Mouse (Mus musculus) common myeloid progenitor, adult 5-6 weeks (primary cell): ENCODE results near the gene Six3. TPM values are rescaled to one million over a fixed set of nuclear protein-coding genes. Genes with fewer than 3 reads are reported as not detected.

Source experiments
- ATAC-seq: replicated peaks from 2 replicates; pipeline ENCODE4 v1.8.0; 2016; ENCODE audit warnings: low read depth, mild to moderate bottlenecking, moderate TSS enrichment, inconsistent platforms; ENCODE audit not compliant: poor library complexity, severe bottlenecking
- total RNA-seq: library from RNA; stranded (forward); fragments of 200-1000, 187-1606 nt; gene quantifications from 2 replicates; pipeline ENCODE4 v1.2.3, GENCODE M21; 2017

Six3 gene
- total RNA-seq, 1 experiment from 2014 or later, result not detected

DNA sequence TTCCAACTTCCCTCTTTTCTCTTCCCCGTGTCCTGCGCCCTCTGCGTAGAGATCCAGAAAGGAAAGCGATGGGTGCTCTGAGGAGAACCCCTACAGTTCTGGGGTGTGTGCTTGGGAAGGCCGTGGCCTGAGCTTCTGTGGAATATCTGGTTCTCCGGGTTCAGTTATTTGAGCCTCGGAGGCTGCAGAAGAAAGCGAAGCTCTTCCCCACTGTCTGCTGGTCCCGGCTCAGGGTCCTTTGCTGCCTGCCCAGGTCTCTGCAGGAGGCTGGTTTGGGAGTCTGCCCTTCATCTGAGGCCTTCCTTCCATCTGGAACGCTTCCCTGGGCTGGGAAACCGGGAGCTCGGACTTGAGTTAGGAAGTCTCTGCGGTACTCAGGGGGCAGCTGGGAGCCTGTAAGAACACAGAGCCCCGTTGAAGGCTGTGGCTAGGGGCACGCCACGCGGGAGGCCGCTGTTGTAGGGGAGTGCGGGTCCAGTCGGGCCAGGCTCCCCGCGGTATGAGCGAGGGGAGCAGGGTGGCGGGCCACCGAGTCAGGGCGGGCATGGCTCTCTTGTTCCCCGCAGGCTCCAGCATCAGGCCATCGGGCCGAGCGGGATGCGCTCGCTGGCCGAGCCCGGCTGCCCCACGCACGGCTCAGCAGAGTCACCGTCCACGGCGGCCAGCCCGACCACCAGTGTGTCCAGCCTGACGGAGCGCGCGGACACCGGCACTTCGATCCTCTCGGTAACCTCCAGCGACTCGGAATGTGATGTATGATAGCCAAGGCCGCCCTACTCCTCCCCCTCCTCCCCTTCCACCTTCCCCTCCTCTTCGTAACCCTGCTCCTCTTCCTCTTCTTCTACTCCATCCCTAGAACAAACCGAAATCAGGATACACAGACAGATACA, 10.0 kb downstream of the Six3 start:
- ATAC-seq, result no peak

- ATAC-seq, result no peak
Observed at GRCm38 (mm10) chr17:85624051-85624420, 10.6 kb downstream of the Six3 start.

GRCm38 (mm10) chr17:85624981-85625940, 11.9 kb downstream of the Six3 start:
- ATAC-seq, result no peak

DNA sequence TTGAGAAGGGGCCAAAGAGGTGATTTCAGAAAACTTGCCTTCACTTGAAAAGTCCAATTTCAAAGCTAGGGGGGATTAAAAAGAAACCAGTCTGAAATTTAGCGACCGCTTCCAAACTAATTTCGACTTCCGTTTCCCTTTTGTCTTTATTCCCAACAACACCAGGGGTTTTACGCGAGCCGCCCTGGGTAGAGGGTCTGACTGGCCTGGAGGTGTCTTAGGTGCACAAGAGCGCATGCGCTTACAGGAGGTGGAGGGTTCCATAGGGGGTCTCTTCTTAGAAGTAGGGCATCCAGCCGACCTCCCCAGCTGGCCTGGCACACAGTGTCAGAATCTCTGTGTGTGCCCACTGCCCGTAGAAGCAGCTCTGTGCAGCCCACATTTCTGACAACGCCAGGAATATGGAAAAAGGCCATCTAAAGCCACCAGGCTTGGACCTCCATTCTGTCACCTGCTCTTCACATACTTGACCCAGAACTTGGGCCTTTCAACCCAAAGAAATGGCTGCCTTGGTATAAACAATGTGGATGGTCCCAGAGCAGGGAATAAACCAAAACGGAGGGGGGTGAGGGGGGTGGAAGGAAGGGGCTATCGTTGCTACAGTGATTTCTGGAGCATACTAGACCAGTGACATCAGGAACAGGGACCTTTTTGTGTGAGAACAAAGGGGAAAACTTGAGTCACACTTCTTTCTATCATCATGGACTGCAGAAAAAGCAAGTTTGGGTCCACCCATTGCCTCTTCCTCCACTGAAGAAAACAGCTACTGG, 12.9 kb downstream of the Six3 start:
- ATAC-seq, result no peak

- no peak for ATAC-seq
Observed at GRCm38 (mm10) chr17:85627751-85628150, 14.3 kb downstream of the Six3 start.

DNA sequence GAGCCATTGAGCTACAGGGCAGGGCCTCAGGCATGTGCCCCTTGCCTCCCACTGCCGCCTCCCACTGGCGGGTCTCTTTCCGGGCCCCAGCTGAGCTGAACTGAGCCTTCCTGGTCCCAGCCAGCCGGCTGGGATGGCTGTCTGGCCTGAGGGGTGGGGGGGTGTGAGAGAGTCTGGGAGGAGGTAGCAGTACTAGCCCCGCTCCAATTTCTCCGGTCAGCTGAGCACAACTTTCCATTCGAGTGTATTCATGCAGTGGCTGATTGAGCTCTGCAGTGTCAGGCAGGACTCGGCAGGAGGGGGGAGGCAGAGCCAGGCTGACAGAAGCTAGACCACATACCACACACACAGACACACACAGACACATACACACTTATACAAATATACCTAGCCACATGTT, 15.4 kb downstream of the Six3 start:
- ATAC-seq, result no peak

GRCm38 (mm10) chr17:85629396-85629795, 16.0 kb downstream of the Six3 start:
- no peak for ATAC-seq

DNA sequence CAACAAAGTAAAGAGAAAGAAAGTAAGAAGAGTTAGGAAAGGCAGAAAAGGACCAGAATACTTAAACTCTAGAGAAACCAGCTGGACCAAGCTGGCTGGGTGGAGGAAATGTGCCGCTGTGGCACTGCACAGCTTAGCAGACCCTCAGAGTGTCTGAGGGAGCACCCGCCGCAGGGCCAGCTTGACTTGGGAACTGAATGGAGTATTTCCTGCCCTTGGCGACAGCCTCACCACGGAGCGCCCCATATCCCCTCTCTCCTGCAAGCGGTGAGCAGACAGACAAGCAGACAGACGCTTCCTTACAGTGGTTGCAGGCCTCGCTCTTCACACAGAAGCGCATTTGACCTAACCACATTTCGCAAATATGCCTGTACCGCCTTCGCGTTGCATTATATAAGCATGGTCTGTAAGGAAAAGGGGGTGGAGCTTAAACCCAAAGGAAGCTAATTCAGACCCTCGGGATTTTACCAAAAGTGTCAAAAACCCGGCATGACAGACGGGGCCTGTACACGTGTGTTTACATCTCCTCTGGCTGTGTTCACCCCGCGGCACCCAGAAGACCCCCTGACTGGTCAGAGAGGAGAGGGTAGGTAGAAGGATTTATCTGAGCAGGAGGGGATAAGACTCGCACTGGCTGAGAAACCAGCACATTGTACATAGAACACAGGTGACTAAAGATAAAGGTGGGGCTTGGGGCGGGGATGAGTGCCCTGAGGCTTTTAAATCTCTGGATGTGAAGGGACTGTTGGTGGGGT, 17.1 kb downstream of the Six3 start:
- ATAC-seq, result no peak

GRCm38 (mm10) chr17:85631106-85631505, 17.7 kb downstream of the Six3 start:
- no peak for ATAC-seq

DNA sequence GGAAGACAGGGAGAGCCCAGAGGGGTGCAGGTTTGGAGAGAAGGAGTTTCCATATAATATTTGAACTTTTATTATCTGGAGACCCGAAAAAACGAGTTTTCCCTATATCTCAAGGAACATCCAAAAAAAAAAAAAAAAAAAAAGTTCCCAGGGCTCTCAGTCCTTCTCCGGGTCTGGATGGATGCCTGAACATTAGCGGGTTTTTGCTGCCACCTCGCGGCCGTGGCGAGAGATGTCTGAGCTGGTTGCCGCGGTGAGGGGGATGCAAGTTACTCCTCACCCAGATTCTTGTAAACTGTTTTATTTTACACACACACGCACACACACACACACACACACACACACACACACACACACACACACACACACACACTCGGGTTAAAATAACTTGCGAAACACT, 20.2 kb downstream of the Six3 start:
- peak; percentile 79 for ATAC-seq

DNA sequence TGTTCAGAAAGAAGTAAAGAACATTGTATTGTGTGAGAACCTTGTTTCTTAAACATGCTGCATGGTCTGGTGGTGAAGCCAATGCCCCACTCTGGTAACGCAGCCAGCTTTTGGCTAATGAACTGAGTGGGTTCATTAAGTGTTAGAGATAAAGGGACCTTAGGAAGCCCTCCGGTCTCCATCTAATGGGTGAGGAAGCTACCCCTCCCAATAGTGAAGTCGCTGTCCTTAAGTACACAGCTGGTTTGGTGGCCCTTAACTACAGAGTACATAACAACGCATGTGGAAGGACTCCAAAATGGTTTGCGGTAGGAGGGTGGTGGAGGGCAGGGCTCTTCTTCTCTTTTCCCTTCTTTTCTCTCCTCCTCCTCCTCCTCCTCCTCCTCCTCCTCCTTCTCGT, 24.5 kb downstream of the Six3 start:
- no peak for ATAC-seq

GRCm38 (mm10) chr17:85645312-85645711, 31.9 kb downstream of the Six3 start:
- ATAC-seq, result no peak

DNA sequence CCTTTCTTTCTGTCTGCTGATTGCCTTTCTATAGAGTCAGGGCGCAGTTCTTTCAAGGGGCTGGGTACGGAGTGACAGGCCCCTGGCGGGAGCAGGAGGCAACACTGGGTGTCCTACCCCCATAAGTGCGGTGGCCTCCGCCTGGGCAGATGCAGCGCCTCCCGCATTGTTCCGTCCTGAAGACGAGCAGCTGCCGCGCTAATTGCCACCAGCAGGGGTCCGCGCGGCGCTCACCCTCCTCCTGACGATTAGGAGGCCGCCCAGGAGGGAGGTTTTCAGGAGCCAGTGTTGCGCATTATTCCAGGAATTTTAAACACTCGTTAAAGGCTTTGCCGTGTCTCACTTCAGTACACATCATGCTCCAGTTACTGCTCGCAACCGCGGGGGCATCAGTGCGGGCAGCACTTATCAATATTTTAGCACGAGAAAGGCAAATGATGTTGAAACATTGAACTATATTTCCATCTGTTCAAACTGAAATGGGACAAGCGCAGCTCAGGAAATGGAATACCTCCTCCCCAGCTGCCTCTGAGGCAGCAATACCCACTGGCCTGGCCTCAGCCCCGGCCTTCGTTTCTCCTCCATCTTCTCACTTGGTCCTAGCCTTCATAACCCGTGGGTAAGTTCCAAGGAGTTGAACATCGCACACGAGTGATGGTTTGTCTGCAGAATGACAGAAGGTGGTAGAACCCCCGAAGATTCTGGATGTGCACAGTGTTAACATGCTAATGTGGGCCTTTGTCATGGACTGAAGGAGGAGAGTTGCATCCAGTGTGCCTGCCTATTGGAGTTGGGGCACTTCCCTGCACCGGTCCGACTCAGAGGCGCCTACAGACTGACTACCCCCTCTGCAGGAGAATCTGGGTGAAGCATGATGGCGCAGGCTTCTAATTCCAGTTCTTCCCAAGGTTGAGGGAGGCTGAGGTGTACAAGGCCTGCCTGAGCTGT, 32.6 kb downstream of the Six3 start:
- peak; percentile 91 for ATAC-seq

- ATAC-seq, result no peak
Observed at GRCm38 (mm10) chr17:85660016-85660415, 46.6 kb downstream of the Six3 start.

GRCm38 (mm10) chr17:85661521-85661920, 48.1 kb downstream of the Six3 start:
- ATAC-seq, result no peak

- no peak for ATAC-seq
Observed at GRCm38 (mm10) chr17:85664202-85664601, 50.8 kb downstream of the Six3 start.

DNA sequence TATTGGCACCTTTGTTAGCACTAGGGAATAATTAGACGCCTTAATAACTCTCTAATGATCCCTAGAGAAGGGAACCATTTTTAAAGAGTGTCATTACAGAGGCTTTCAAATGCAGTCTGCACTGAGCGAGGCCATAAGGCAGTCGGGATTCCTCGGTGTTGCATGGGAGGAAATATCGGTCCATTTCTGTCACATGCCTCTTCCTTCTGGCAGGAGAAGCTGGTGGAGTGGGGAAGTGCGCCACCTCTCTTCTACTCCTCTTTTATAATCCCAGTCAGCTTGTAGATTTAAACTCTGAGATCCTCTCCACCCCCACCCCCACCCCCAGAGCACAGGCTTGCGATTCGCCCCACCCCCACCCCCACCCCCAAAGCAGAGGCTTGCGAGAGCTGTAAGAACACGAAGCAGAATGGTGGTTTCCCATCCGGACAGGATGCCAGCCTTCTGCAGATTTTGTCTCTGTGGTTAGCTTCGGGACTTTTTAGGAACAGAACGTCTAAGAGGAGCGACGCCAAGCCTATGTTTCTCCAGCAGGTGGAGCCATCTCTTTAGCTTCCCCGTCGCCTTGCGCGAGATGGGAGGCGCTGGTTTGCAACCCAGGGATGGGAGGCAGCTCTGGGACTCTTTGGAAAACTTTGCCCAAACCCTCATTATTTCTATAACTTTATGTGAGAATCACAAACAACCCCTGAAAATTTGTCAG, 51.4 kb downstream of the Six3 start:
- ATAC-seq, result peak; percentile 86
